Mouse (Mus musculus): ENCODE measurements around the gene Fbln2. TPM values are rescaled to one million over a fixed set of nuclear protein-coding genes. Genes with fewer than 3 reads are reported as not detected.

The Fbln2 gene
- polyA plus RNA-seq, 1 experiment from 2014 or later, result 32.1 TPM

- Histone ChIP-seq H3K36me3 (ENCODE audit: control insufficient read depth, insufficient read depth, low read length) (no peaks in the 10 kb centered on the region), H3K4me3 (ENCODE audit: low read depth, low read length) (no peak overlapping the region), H3K9ac (ENCODE audit: low read length) (no peak overlapping the region), H3K4me1 (replicated peaks; ENCODE audit: control insufficient read depth, insufficient read depth) (peaks cover under 1% of the 10 kb centered on the region; the same call in 1 of the 2 replicates), H3K4me2 (replicated peaks; ENCODE audit: low read depth) (no peak overlapping the region), H3K27me3 (ENCODE audit: control insufficient read depth, insufficient read depth, low read length) (no peaks in the 10 kb centered on the region), H3K9me3 (ENCODE audit: control insufficient read depth, low read length) (no peaks in the 10 kb centered on the region), H3K27ac (replicated peaks) (no peak overlapping the region)
- TF ChIP-seq EP300 (optimal IDR thresholded peaks at IDR 0.05), result no peak
- TF ChIP-seq CTCF (IDR thresholded peaks at IDR 0.05; ENCODE audit: low read depth), result no peak
- 65% methylated on average over 3 of the region's 3 CpGs for WGBS
- ATAC-seq (ENCODE audit: low FRiP score, low TSS enrichment) (no peak), DNase-seq (ENCODE audit: low spot score) (no peak)
These were observed 4.8 kb upstream of the Fbln2 start for GRCm38 (mm10) chr6:91207491-91207890.

- DNase-seq (ENCODE audit: low spot score) (no peak), ATAC-seq (ENCODE audit: low FRiP score, low TSS enrichment) (no peak)
- TF ChIP-seq CTCF (IDR thresholded peaks at IDR 0.05; ENCODE audit: low read depth) (no peak), EP300 (optimal IDR thresholded peaks at IDR 0.05) (no peak)
- Histone ChIP-seq H3K27me3 (ENCODE audit: control insufficient read depth, insufficient read depth, low read length) (no peaks in the 10 kb centered on the region), H3K27ac (replicated peaks) (no peak overlapping the region), H3K4me1 (replicated peaks; ENCODE audit: control insufficient read depth, insufficient read depth) (peaks cover 4% of the 10 kb centered on the region; the same call in 1 of the 2 replicates), H3K4me3 (ENCODE audit: low read depth, low read length) (no peak overlapping the region), H3K9me3 (ENCODE audit: control insufficient read depth, low read length) (no peaks in the 10 kb centered on the region), H3K36me3 (ENCODE audit: control insufficient read depth, insufficient read depth, low read length) (no peaks in the 10 kb centered on the region), H3K4me2 (replicated peaks; ENCODE audit: low read depth) (no peak overlapping the region), H3K9ac (ENCODE audit: low read length) (no peak overlapping the region)
- 30% methylated on average over 2 of the region's 2 CpGs for whole genome bisulfite sequencing
These were observed 2.5 kb upstream of the Fbln2 start for GRCm38 (mm10) chr6:91209780-91210179.

- Histone ChIP-seq H3K27me3 (ENCODE audit: control insufficient read depth, insufficient read depth, low read length) (no peaks in the 10 kb centered on the region), H3K4me1 (replicated peaks; ENCODE audit: control insufficient read depth, insufficient read depth) (peaks cover 4% of the 10 kb centered on the region; the same call in 1 of the 2 replicates), H3K9me3 (ENCODE audit: control insufficient read depth, low read length) (no peaks in the 10 kb centered on the region), H3K36me3 (ENCODE audit: control insufficient read depth, insufficient read depth, low read length) (no peaks in the 10 kb centered on the region), H3K4me2 (replicated peaks; ENCODE audit: low read depth) (no peak overlapping the region), H3K27ac (replicated peaks) (no peak overlapping the region), H3K4me3 (ENCODE audit: low read depth, low read length) (no peak overlapping the region), H3K9ac (ENCODE audit: low read length) (no peak overlapping the region)
- DNase-seq (ENCODE audit: low spot score), result no peak
- TF ChIP-seq CTCF (IDR thresholded peaks at IDR 0.05; ENCODE audit: low read depth) (no peak), EP300 (optimal IDR thresholded peaks at IDR 0.05) (no peak)
- WGBS, result 45% methylated on average over 3 of the region's 3 CpGs
- no peak for ATAC-seq (ENCODE audit: low FRiP score, low TSS enrichment)
These were observed 1.4 kb upstream of the Fbln2 start for GRCm38 (mm10) chr6:91210852-91211251.

GRCm38 (mm10) chr6:91212571-91212970, 316 bp downstream of the Fbln2 start:
- ATAC-seq (ENCODE audit: low FRiP score, low TSS enrichment) (peak; percentile 55; the same call in 1 of the 2 replicates), DNase-seq (ENCODE audit: low spot score) (peak; percentile 61)
- 1% methylated on average over 28 of the region's 29 CpGs for WGBS
- H3K9ac ChIP-seq (ENCODE audit: low read length), result peak overlapping the region; percentile 27; the same call in 1 of the 2 replicates
- no peaks in the 10 kb centered on the region for H3K36me3 ChIP-seq (ENCODE audit: control insufficient read depth, insufficient read depth, low read length)
- H3K4me2 ChIP-seq (replicated peaks; ENCODE audit: low read depth), result peak overlapping the region; percentile 56
- H3K9me3 ChIP-seq (ENCODE audit: control insufficient read depth, low read length), result no peaks in the 10 kb centered on the region
- TF ChIP-seq CTCF (IDR thresholded peaks at IDR 0.05; ENCODE audit: low read depth), result no peak
- TF ChIP-seq EP300 (optimal IDR thresholded peaks at IDR 0.05), result no peak
- no peak overlapping the region for H3K27ac ChIP-seq (replicated peaks)
- H3K27me3 ChIP-seq (ENCODE audit: control insufficient read depth, insufficient read depth, low read length), result no peaks in the 10 kb centered on the region
- peaks cover 4% of the 10 kb centered on the region; the same call in 1 of the 2 replicates for H3K4me1 ChIP-seq (replicated peaks; ENCODE audit: control insufficient read depth, insufficient read depth)
- H3K4me3 ChIP-seq (ENCODE audit: low read depth, low read length), result peak overlapping the region; percentile 27

GRCm38 (mm10) chr6:91213287-91214218, 1.3 kb downstream of the Fbln2 start:
- Histone ChIP-seq H3K27ac (replicated peaks) (no peak overlapping the region), H3K4me2 (replicated peaks; ENCODE audit: low read depth) (peak overlapping the region; percentile 56), H3K9me3 (ENCODE audit: control insufficient read depth, low read length) (no peaks in the 10 kb centered on the region), H3K9ac (ENCODE audit: low read length) (no peak overlapping the region), H3K27me3 (ENCODE audit: control insufficient read depth, insufficient read depth, low read length) (no peaks in the 10 kb centered on the region), H3K4me3 (ENCODE audit: low read depth, low read length) (peak overlapping the region; percentile 27; the same call in 1 of the 2 replicates), H3K4me1 (replicated peaks; ENCODE audit: control insufficient read depth, insufficient read depth) (peaks cover 4% of the 10 kb centered on the region; the same call in 1 of the 2 replicates), H3K36me3 (ENCODE audit: control insufficient read depth, insufficient read depth, low read length) (no peaks in the 10 kb centered on the region)
- ATAC-seq (ENCODE audit: low FRiP score, low TSS enrichment) (no peak), DNase-seq (ENCODE audit: low spot score) (no peak)
- 56% methylated on average over 21 of the region's 21 CpGs for WGBS
- no peak for TF ChIP-seq EP300 (optimal IDR thresholded peaks at IDR 0.05)
- no peak for TF ChIP-seq CTCF (IDR thresholded peaks at IDR 0.05; ENCODE audit: low read depth)

GRCm38 (mm10) chr6:91215454-91215853, 3.2 kb downstream of the Fbln2 start:
- 62% methylated on average over 1 of the region's 1 CpGs for WGBS
- H3K9me3 ChIP-seq (ENCODE audit: control insufficient read depth, low read length), result no peaks in the 10 kb centered on the region
- DNase-seq (ENCODE audit: low spot score), result no peak
- no peak overlapping the region for H3K9ac ChIP-seq (ENCODE audit: low read length)
- ATAC-seq (ENCODE audit: low FRiP score, low TSS enrichment), result no peak
- no peak overlapping the region for H3K4me3 ChIP-seq (ENCODE audit: low read depth, low read length)
- TF ChIP-seq CTCF (IDR thresholded peaks at IDR 0.05; ENCODE audit: low read depth), result no peak
- H3K4me1 ChIP-seq (replicated peaks; ENCODE audit: control insufficient read depth, insufficient read depth), result peaks cover 4% of the 10 kb centered on the region; the same call in 1 of the 2 replicates
- H3K27ac ChIP-seq (replicated peaks), result no peak overlapping the region
- no peaks in the 10 kb centered on the region for H3K27me3 ChIP-seq (ENCODE audit: control insufficient read depth, insufficient read depth, low read length)
- H3K4me2 ChIP-seq (replicated peaks; ENCODE audit: low read depth), result no peak overlapping the region
- H3K36me3 ChIP-seq (ENCODE audit: control insufficient read depth, insufficient read depth, low read length), result no peaks in the 10 kb centered on the region
